Mouse (Mus musculus) ES-CJ7 (cell line): ENCODE measurements around the gene Gkn2.

Source experiments
- DNase-seq: peaks from one replicate; pipeline ENCODE4 v3.0.0; 2011; ENCODE audit warnings: low read depth, low spot score

Gkn2 gene

DNA sequence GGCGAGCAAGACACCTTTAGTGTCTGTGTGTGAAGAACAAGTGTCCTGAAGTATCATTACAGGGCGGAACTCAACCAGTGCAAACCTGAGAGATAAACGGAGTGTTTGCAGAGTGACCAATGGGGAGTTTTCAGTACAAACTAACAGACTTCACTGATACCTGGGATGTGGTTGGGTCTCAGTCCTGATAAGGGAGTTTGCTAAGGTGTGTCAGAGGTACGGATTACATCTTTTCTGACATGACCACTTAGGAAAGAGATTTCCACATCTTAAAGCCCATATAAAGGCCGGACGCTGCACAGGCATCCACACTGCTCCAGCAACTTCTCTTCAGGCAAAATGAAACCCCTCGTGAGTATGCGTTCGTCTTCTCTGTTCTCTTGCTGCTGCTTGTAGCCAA lies at the start of gene Gkn2:
Gene Gkn2 (plus strand): TSS at position 301 of the 400 bp plus-strand sequence.
- no peak for DNase-seq

DNA sequence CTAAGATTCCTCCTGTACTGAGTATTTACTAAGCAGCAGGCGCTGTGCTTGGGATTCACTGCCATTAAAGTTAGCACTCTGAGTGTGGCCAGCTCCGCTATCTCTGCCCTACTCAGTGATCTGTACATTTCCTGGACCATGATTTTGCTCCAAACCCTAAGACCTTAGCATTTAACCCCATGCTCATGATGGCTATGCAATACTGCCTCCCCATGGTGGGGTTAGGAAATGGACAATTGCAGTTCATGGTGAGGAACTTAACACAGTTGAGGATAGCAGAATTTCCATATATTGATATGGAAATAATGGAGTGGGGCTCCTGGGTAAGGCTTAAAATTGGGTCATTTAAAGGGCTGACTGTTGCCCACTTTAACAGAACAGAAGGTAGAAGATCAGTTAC lies 49.8 kb upstream of the Gkn2 start:
- DNase-seq, result peak; percentile 49

DNA sequence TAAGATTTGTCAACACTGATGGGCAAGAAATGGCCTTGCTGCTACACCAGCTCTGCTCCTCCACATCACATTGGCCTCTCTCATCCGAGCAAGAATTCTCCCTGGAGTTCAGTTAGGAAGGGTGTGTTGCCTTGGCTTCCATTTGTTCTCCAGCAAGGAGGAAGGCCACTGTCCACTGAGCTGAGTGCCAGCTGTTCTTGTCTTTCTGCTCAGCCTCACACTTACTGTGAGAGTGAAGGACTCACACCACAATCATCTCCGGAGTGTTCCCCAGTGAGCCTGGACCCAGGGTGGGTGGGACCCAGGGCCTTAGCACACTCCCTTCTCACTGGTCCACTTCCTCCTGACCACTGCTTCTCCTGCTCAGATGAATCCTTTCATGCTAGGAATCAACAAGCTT lies 46.2 kb upstream of the Gkn2 start:
- no peak for DNase-seq

- DNase-seq, result no peak
These were observed 44.6 kb upstream of the Gkn2 start for GRCm38 (mm10) chr6:87328265-87329173.

GRCm38 (mm10) chr6:87332380-87332779 lies 40.8 kb upstream of the Gkn2 start:
- no peak for DNase-seq

DNA sequence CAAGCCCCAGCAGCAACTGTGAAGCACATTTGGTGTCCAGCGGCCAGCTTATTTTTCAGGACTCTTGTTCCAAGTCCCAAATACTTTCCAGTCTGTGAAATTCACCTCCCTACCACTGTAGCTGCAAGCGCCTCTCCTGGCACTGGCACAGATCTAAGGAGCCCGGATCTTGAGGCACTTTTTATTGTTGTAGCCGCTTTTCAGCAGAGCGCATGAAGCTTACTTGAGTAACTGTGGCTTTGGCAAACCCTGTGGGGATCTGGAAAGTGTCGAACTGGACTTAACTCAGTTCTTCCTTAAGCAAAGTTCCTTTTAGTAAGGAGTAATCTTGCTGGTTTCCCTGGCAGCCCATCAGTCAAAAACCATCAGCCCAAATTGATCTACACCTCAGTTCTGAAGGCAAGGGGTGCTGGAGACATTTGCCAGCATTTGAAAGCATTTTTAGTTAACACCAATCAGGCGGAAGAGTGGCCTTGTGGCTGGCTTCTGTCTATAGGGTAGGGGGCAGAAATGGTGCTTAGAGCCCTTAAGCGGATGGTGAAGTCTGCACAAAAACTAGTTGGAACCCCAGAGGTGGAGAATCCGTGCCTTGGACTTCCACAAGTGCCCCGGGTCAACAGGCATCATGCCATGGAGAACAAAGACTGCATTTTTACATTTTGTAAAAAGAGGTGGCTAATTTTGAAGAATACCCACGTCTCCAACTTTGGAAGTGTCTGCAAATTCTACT lies 38.6 kb upstream of the Gkn2 start:
- no peak for DNase-seq

DNA sequence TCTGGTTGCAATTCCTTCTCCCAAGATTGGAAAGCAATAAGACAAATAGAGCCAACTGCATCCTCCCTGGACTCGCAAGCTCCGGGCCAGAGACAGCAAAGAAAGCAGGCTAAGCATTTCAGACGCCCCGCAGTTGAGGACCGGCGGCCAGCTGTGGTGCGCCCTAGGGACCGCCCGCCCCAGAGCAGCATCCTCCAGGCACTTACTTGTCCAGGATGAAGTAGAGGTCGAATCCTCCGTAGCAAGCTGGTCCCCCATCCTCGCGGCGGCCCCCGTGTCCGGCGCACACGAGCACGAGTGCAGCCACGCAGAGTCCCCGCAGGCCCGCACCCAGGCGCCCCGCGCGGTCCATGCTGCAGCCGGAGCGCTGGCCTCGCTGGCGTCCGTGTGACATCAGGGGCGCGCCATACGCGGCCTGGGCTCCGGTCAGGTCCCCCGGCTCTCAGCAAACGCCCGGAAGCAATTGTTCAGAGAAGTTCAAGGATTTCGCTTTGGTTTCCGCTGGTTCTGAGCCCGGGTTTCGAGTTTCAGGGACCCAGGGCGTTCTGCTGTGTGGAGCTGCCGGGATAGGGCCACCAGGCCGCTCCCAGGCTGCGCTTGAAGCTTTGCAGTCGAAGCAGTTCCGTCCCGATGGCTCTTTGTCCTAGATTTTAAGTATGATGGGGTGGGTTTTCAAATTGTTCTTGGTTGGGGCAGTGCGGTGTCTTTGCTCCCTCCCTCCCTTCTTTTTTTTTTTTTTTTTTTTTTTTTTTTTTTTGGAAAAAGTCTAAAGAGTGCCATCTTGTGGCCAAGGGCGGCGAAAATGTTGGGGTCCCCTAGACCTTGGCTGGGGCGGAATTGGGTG lies 37.8 kb upstream of the Gkn2 start, which contains the start of gene Antxr1:
Gene Antxr1 (minus strand): TSS at position 731 of the 844 bp plus-strand sequence.
- peak; percentile 49 for DNase-seq

- DNase-seq, result no peak
These were observed 37.2 kb upstream of the Gkn2 start for GRCm38 (mm10) chr6:87335935-87336295.

- DNase-seq, result no peak
These were observed 22.3 kb upstream of the Gkn2 start, which contains the start of gene Gkn1 for GRCm38 (mm10) chr6:87350829-87351228. TSS of gene Gkn1 (minus strand) at chr6:87350942.

- DNase-seq, result no peak
These were observed 18.7 kb upstream of the Gkn2 start for GRCm38 (mm10) chr6:87354441-87354840.

- no peak for DNase-seq
These were observed 3.9 kb upstream of the Gkn2 start for GRCm38 (mm10) chr6:87369223-87369622.

DNA sequence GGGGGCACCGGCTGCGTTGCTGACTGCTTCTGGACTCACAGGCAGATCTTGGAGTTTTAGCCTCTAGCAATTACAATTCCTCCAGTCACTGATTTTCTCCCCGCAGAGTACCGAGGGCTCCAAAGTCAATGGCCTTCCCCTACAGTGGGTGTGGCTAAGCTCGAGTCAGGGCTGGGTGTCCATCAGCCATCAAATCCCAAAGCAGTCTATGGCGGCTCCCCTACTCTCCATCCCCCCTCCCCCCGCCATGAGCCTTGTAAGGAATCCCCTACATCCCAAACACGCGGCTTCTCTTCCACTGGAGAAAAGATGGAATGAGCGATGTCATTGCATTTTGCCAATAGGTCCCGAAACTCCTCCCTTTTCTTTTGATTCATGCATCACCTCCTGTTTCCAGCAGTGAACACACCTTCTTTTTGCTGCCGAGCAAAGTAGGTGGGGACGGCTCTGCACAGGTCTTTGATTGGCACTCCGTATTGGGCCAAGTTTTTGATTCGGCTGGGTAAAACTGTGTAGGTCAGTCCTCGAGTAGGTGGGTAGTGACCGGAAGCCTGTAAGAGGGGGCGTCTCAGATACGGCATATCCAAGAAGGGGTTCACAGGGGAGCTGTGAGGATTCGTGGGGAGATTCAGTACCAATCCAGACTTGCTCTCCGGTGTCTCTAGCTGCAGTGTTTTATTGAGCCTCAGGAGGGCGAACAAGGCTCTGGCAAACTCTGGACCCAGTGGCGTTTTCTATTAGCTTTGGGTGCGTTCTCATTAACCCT lies 11.0 kb downstream of the Gkn2 start:
- peak; percentile 65 for DNase-seq

- no peak for DNase-seq
These were observed 11.6 kb downstream of the Gkn2 start for GRCm38 (mm10) chr6:87384761-87385160.

GRCm38 (mm10) chr6:87386203-87386602 lies 13.0 kb downstream of the Gkn2 start:
- DNase-seq, result peak; percentile 72

GRCm38 (mm10) chr6:87386681-87387080 lies 13.5 kb downstream of the Gkn2 start:
- DNase-seq, result no peak

DNA sequence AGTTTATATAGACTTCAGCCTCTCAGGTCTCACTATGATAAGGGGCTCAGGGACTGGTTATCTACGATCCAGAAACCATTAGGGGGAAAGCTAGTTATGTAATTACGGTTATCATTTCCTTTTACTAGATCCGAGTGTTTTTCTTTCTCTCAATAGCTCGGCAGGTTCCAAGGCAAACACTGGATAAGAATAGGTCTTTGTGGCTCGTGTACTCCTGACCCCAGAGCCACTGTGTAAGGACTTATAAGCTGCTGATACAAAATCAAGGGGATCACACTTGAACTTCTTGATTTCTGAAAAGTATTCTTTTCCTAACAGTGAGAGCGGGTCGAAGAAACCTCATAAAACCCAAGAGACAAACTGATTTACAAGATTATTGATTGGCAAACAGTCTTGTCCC lies 15.7 kb downstream of the Gkn2 start, which contains the start of gene Gkn3:
Gene Gkn3 (minus strand): TSS at position 59 of the 400 bp plus-strand sequence.
- no peak for DNase-seq

DNA sequence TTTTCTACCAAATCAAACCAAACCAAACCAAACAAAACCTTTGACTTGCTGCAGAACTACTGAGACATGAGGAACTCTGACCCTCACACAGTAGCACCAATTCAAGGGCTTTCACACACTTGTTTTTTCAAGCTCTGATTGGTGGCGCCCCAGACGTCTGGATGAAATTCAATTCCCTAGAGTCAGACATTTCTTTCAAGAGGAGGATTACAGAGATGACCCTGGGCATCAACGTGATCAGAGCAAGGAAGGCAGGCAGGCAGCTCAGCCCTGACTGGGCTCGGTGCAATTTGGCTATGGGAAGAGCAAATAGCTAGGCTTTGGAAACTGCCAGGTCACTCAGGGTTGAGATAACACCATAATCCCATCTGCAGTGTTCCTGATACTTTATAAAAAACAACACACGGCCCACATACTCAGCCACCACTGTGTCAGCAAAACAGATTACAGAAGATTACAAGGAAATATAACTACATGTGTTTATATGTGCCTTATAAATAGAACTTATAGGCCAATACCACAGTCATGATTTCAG lies 16.4 kb downstream of the Gkn2 start:
- DNase-seq, result no peak

DNA sequence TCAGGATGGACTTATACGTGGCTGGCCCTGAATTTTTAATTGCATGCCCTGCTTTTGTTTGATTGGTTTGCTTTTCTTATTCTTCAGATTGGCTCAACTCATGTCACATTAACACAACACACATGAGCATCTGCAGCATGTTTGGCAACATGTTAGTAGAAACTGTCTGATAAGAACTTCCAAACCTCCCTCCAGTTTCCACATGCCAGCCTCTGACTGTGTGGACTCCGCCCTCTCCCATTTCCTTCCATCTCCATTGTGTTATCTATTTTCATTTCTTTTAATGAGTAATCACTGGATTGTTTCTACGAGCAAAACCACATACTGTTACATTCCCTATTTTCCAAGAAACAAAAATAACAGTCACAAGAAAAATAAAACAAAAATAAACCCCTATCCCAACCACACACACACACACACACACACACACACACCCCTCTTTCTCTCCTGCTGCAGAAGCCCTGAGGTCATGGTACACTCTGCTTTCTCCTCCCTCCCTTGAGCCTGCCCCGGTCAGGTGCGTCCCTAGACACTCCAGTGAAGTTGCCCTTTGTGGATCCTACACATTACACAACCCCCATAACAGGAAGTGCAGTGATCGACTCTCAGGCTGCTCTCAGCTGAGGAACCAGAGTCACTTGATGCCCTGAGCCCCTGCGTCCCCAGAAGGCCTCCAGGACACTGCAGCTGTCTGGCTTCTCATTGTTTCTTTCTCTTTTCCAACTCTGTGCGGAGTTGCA lies 20.5 kb downstream of the Gkn2 start:
- no peak for DNase-seq

- DNase-seq, result no peak
These were observed 21.6 kb downstream of the Gkn2 start for GRCm38 (mm10) chr6:87394783-87395182.

GRCm38 (mm10) chr6:87399137-87399536 lies 26.0 kb downstream of the Gkn2 start:
- peak; percentile 69 for DNase-seq
